Mouse (Mus musculus) macrophage (primary cell): ENCODE data around the gene Ranbp3. TPM values are rescaled to one million over a fixed set of nuclear protein-coding genes. Genes with fewer than 3 reads are reported as not detected.

Source experiments
- H3K27ac ChIP-seq: fragments of 350-480 bp; formaldehyde crosslinking; 2 replicates; pipeline ENCODE4 v1.9.0; 2021
- H3K36me3 ChIP-seq: fragments of 350-480 bp; formaldehyde crosslinking; 2 replicates; pipeline ENCODE4 v1.9.0; 2021; ENCODE audit errors: inconsistent target
- H3K4me3 ChIP-seq: fragments of 350-480 bp; formaldehyde crosslinking; 2 replicates; pipeline ENCODE4 v1.9.0; 2021; ENCODE audit errors: inconsistent target
- H3K79me2 ChIP-seq: fragments of 350-480 bp; formaldehyde crosslinking; 2 replicates; pipeline ENCODE4 v1.9.0; 2021; ENCODE audit errors: inconsistent target
- WGBS: methylation state at CpG from one replicate; pipeline ENCODE4 v1.1.7; 2026; ENCODE audit warnings: inconsistent platforms; ENCODE audit not compliant: missing documents; 5-methylcytosine and 5-hydroxymethylcytosine counted together
- polyA plus RNA-seq: library from polyadenylated mRNA; stranded (reverse); fragments of 250-400 nt; gene quantifications from 3 replicates; pipeline ENCODE4 v1.2.4, GENCODE M21; 2018; ENCODE audit warnings: inconsistent platforms

The Ranbp3 gene
- polyA plus RNA-seq, 1 experiment from 2014 or later, result 29.0 TPM

DNA sequence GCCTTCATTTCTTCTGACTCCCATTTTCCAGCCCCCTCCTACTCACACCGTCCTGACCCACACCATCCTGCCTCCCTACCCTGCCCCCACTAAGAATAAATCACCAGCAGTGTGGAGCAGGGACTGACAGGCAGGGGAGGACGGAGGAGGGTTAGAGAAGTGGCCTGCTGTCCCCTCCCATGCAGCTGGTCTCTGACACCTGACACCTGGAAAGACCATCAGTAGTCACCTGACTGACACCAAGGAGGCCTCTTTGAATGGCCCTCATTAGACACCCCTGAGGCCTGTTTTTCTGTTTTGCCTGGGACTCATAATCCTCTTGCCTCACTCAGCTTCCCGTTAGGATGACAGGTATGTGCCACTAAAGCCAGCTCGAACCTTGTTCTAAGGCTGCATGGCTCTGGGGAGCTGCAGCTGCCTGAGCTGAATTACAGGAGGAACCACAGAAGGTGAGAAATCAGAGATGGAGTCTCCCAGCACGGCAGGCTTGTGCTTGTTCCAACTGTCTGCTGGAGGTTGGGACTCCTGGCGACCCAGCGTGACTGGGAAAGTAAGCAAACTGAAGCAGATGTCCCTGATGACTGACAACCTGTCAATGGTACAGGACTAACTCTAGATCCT lies 54.0 kb downstream of the Ranbp3 start:
- Histone ChIP-seq H3K27ac (no peak overlapping the region), H3K79me2 (no peaks in the 10 kb centered on the region), H3K4me3 (no peak overlapping the region), H3K36me3 (peaks cover 9% of the 10 kb centered on the region; the same call in 1 of the 2 replicates)
- 53% methylated on average over 7 of the region's 7 CpGs for WGBS

DNA sequence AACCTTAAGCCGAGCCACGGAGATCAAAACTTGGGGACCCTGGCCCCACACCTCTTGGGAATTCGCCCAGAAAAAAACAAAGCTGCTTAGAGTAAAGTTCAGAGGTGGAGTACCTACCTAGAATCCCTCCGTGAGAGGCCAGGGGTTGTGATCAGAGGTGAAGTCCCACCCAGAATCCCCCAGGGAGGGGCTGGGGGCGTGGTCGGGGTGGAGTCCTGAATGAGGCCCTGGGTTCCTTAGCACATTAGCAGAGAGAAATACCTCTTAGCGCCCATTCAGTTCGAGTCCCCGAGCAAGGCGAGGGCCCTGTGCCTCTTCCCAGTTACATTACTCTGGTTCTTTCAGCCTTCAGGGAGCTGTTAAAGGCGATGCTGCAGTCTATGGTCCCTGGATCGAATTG lies 54.6 kb downstream of the Ranbp3 start:
- no peak overlapping the region for H3K4me3 ChIP-seq

DNA sequence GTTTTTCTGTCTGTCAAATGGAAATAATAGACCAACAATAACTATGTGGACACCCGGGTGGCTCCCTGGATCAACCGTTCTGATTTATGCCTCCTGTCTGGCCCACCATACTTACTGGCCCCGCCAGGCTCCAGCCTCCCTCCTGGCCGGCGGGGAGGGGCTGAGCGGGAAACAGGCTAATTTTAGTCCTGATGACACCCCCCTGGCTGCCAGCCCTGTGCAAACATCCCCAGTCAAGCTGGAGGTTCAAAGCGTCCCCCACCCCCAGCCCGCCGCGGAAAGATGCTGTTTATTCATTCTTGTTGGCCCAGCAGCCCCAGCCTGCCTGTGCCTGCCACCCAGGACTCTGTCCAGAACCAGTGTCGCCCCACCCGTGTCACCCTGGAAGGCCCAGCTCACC lies 55.0 kb downstream of the Ranbp3 start:
- Histone ChIP-seq H3K4me3 (no peak overlapping the region), H3K27ac (no peak overlapping the region), H3K36me3 (peaks cover under 1% of the 10 kb centered on the region; the same call in 1 of the 2 replicates), H3K79me2 (no peaks in the 10 kb centered on the region)
- 41% methylated on average over 12 of the region's 12 CpGs for WGBS

More for the DNA sequence above, 54.6 kb downstream of the Ranbp3 start:
- Histone ChIP-seq H3K27ac (no peak overlapping the region), H3K79me2 (no peaks in the 10 kb centered on the region), H3K36me3 (peaks cover 5% of the 10 kb centered on the region; the same call in 1 of the 2 replicates)
- whole genome bisulfite sequencing, result 34% methylated on average over 12 of the region's 12 CpGs

GRCm38 (mm10) chr17:56729151-56729550 lies 56.1 kb downstream of the Ranbp3 start:
- Histone ChIP-seq H3K36me3 (no peaks in the 10 kb centered on the region), H3K27ac (no peak overlapping the region), H3K79me2 (no peaks in the 10 kb centered on the region), H3K4me3 (no peak overlapping the region)
- 89% methylated on average over 6 of the region's 6 CpGs for WGBS

GRCm38 (mm10) chr17:56729656-56730055 lies 56.6 kb downstream of the Ranbp3 start:
- WGBS, result 78% methylated on average over 2 of the region's 2 CpGs
- H3K36me3 ChIP-seq, result no peaks in the 10 kb centered on the region
- H3K79me2 ChIP-seq, result no peaks in the 10 kb centered on the region
- no peak overlapping the region for H3K4me3 ChIP-seq
- no peak overlapping the region for H3K27ac ChIP-seq

DNA sequence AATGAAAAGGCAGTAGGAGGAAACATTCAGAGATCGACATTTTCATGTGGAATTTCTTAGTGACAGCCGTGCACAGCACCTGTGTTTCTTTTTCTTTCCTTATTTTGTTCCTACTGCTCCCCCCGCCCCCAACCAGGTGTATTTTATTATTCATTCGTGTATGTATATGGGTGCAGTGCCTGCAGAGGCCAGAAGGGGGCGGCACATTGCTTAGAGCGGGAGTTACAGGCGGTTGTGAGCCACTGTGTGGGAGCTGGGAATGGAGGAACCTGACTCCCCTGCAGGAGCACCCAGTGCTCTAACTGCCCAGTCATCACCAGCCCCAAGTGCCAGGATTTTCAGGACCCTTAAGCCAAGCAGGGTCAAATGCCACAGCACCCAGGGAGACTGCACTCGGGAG lies 63.4 kb downstream of the Ranbp3 start:
- Histone ChIP-seq H3K4me3 (no peak overlapping the region), H3K79me2 (no peaks in the 10 kb centered on the region), H3K27ac (no peak overlapping the region), H3K36me3 (no peaks in the 10 kb centered on the region)
- WGBS, result 59% methylated on average over 8 of the region's 8 CpGs

DNA sequence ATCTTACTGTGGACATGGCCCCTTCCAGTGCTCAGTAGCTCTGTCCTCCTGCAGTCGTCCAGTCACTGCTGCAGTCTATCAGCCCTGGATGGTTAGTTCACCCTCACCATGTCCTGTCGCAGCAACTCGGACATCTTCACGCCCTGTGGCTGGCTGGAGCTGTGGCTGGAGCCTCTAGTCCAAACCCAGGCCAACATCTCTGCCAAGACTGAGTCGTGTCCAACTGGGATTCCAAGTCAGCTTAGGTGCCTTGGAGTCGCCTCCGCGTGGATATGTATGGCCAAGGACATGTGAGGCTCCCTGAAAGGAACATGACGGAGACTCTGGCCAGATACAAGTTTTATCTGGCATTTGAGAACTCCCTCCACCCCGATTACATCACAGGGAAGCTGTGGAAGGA lies 65.1 kb downstream of the Ranbp3 start:
- Histone ChIP-seq H3K79me2 (no peaks in the 10 kb centered on the region), H3K36me3 (no peaks in the 10 kb centered on the region), H3K27ac (no peak overlapping the region), H3K4me3 (no peak overlapping the region)
- 87% methylated on average over 10 of the region's 10 CpGs for WGBS

GRCm38 (mm10) chr17:56740118-56740787 lies 67.2 kb downstream of the Ranbp3 start:
- H3K36me3 ChIP-seq, result no peaks in the 10 kb centered on the region
- H3K79me2 ChIP-seq, result no peaks in the 10 kb centered on the region
- no peak overlapping the region for H3K4me3 ChIP-seq
- 92% methylated on average over 16 of the region's 17 CpGs for WGBS
- no peak overlapping the region for H3K27ac ChIP-seq

DNA sequence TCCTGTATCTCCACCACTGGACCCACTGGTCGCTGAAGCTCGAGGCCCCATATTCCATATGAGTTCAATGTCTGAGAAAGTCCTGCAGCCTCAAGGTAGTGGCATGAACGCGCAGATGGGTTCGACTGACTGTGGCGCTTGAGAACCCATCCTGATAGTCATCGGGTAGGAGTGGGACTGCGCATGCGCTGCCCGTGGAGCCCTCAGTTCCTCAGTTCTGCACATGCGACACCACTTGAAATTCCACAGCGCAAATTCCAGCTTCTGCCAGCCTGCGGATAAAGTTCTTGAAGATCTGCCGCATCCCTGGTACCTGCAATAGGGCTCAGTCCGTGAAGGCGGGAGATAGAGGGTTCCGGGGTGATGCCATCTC lies 67.7 kb downstream of the Ranbp3 start:
- no peaks in the 10 kb centered on the region for H3K79me2 ChIP-seq
- no peaks in the 10 kb centered on the region for H3K36me3 ChIP-seq
- no peak overlapping the region for H3K27ac ChIP-seq
- WGBS, result 83% methylated on average over 16 of the region's 17 CpGs
- H3K4me3 ChIP-seq, result no peak overlapping the region

- Histone ChIP-seq H3K4me3 (no peak overlapping the region), H3K27ac (no peak overlapping the region), H3K79me2 (no peaks in the 10 kb centered on the region), H3K36me3 (no peaks in the 10 kb centered on the region)
- 42% methylated on average over 4 of the region's 5 CpGs for WGBS
These were observed 71.1 kb downstream of the Ranbp3 start for GRCm38 (mm10) chr17:56744173-56744572.

DNA sequence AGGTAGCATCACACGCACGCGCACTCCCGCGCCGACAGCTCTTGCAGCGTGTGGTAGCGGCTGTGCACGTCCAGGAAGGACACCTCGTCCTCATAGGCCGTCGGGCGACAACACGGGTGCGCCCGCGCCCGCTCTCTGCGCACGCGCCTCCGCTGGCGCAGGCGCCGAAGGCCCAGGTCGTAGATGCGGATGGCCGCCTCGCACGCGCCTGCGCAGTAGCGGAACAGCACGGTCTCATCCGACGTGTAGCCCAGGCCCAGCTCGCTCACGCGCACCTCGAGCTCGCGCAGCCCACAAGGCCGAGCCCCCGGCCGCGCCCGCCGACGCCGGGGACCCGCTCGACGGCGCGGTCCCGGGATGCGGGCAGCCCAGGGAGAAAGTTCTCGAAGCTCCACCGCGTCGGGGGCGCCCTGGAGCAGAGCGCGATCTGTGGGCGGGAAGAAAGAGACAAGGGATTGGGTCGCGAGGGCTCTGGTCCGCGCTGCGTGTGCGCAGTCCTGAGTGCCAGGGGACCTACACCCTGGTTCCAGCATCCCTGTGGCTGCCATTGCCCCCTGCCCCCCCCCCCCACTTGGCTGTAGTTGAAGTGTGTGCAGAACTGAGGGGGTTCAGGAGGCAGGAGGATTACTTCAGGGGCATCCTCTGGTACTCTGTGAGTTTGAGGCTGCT lies 78.4 kb downstream of the Ranbp3 start:
- no peak overlapping the region for H3K4me3 ChIP-seq
- 55% methylated on average over 58 of the region's 71 CpGs for WGBS
- H3K36me3 ChIP-seq, result no peaks in the 10 kb centered on the region
- H3K27ac ChIP-seq, result no peak overlapping the region
- no peaks in the 10 kb centered on the region for H3K79me2 ChIP-seq

DNA sequence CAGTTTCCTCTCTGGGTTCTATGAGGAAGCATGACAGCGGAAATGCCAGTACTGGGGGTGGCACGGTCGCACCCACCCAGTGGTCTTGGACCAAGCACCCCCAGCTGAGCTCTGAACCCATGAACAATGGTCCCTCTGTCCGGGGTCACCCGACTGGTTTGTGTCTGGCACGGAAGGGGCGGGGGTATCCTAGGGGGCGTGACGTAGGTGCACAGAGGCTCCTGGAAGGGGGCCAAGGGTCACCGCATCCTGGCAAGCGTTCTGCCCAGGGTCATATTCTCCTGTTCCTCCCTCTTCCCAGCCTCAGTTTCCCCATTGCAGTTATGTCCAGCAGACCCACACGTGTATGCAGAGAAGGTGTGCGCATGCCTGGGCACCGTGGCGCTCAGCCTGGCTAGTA lies 80.4 kb downstream of the Ranbp3 start:
- WGBS, result 37% methylated on average over 13 of the region's 15 CpGs
- no peaks in the 10 kb centered on the region for H3K79me2 ChIP-seq
- no peaks in the 10 kb centered on the region for H3K36me3 ChIP-seq
- no peak overlapping the region for H3K27ac ChIP-seq
- H3K4me3 ChIP-seq, result no peak overlapping the region

DNA sequence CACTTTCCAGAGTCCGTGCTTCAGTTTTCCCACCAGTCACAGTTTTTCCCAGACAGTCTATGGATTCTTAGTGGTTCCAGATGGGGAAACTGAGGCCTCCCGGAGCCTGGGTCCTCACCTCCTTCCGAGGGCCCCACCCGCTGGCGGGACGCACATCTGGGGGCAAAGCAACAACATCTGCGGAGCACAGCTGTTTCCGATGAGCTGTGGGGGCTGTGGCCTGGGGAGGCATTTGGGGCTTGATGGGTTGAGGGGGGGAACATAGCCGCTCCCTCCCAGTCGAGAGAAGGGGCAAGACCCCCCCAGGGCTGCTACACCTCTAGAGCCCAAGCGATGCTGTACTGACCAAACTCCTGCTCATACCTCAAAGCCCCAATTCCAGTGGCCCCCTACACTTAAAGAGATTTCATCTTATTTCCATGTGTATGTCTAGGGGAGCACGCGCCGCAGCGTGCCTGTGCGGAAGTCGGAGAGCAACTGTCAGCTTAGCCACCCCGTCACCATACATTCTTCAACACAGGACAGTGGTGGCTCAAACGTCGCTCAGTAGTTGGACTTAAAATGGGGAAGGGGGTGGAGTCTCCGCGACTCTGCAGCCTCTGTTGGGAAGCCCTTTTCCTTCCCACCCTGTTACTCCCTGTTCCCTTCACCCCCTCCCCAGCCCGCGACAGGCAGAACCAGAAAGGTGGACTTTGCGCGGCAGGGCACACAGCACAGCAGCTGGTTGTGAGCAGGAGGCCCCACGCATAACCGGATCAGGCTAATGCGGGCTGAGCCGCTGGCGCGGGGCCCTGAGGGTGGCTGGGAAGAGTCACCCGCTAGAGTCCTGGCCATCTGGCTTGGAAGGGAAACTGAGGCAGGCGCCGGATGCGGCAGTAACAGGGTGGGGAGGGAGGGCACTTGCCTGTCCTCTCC lies 81.4 kb downstream of the Ranbp3 start:
- Histone ChIP-seq H3K36me3 (no peaks in the 10 kb centered on the region), H3K4me3 (no peak overlapping the region), H3K27ac (no peak overlapping the region), H3K79me2 (no peaks in the 10 kb centered on the region)
- WGBS, result 11% methylated on average over 36 of the region's 36 CpGs

DNA sequence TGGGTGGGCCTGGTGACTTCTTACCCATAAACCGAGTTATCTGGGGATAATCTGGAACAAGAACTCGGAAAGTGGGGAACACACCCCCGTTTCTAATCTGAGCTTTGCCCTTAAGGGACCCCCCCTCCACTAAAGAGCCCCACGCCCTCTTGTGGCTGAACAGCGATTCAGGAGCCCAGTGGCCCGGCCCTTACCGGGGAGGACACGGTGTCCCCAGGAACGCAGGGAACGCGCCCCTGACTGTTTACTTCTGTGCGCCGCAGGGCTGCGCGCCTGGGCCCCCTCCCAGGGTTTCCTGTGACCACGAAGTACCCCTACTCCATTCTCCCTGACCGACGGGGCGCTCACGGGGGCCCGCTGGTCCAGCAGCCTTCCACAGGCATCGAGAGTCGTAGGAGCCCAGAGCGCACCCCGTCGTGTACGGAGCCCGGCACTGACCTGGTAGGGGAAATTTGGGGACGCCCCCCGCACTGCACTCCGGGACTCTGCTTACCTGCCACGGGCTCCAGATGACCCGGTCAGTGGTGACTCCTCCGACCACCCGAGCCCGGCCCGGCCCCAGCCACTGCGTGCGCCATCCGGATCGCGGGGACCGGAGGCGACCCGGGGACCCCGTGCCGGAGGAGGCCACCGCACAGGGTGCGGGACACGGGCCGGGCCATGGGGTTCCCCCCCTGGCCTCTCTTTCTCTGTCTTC lies 83.8 kb downstream of the Ranbp3 start:
- 2% methylated on average over 51 of the region's 51 CpGs for WGBS
- no peak overlapping the region for H3K4me3 ChIP-seq
- no peak overlapping the region for H3K27ac ChIP-seq
- no peaks in the 10 kb centered on the region for H3K79me2 ChIP-seq
- no peaks in the 10 kb centered on the region for H3K36me3 ChIP-seq
